ENCODE assay signal across 12 mouse cellular contexts in the genomic region with DNA sequence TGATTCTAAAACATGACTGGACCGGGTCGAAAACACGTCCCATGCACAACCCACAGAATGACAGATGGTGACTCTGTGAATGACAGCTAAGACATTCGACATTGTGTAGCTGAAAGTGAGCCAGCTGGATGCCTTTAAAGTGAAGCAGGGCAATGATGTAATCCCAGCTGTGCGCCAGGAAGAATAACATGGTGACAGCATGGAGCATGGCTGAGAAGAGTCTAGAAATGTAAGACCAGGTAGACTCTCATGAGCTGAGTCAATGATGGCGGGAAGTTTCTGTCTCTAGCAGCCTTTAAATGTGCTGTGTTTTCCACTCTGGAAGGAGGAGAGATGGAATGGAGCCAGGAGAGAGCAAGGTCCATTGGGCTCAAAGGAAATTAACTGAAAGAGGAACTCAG.
DNase-seq lines count a peak whose midpoint lies in the region; ATAC-seq and TF ChIP-seq lines count a peak whose summit lies in the region.
"Had no signal": no experiment of that assay in that cellular context is flagged by ENCODE, and none has a peak within 500 bp of the region (broad histone marks: within the 10 kb centered on the region; RNA-seq: fewer than 3 reads in every experiment).

No protein-coding gene starts in this region.

- DNase-seq in gastrocnemius, adult 18-20 months (ENCODE audit: low spot score) = peak; percentile 2
- no peak for DNase-seq in gastrocnemius, postnatal 10 days
- DNase-seq in midbrain, postnatal 0 days (ENCODE audit: low spot score) = peak; percentile 63
- no peak for DNase-seq in midbrain, embryonic 11.5 days (ENCODE audit: low spot score, missing footprints)
- DNase-seq in kidney, postnatal 25 days = peak; percentile 71 to 76
- DNase-seq in frontal cortex, postnatal 10 days (ENCODE audit: low spot score in 2 of 2) = no peak
- DNase-seq in urinary bladder, postnatal 25 days (ENCODE audit: low spot score) = no peak
- DNase-seq: right cerebral cortex, adult 18-20 months had no signal

- no peak overlapping the region for H3K4me3 ChIP-seq in midbrain, postnatal 0 days (ENCODE audit: low read depth, low read length)
- no peak overlapping the region for H3K4me3 ChIP-seq in midbrain, embryonic 11.5 days (ENCODE audit: low read depth, low read length)
- H3K4me3 ChIP-seq: midbrain, embryonic 12.5 days had no signal

- H3K4me1 ChIP-seq in midbrain, postnatal 0 days (ENCODE audit: insufficient read depth, low read length) = 0 out of 2 replicates have a peak, but pooled peaks cover 4% of the 10 kb centered on the region
- 0 out of 2 replicates have a peak, but pooled peaks cover 2% of the 10 kb centered on the region for H3K4me1 ChIP-seq in midbrain, embryonic 11.5 days (ENCODE audit: control insufficient read depth, insufficient read depth, low read length)

- no peaks in the 10 kb centered on the region for H3K9me3 ChIP-seq in midbrain, postnatal 0 days (ENCODE audit: low read length)
- H3K9me3 ChIP-seq in midbrain, embryonic 11.5 days (ENCODE audit: control insufficient read depth, low read length) = no peaks in the 10 kb centered on the region
- H3K9me3 ChIP-seq: midbrain, embryonic 12.5 days had no signal

- no peak overlapping the region for H3K4me2 ChIP-seq in midbrain, postnatal 0 days (ENCODE audit: low read depth, low read length, poor library complexity, severe bottlenecking)
- no peak overlapping the region for H3K4me2 ChIP-seq in midbrain, embryonic 11.5 days
- H3K4me2 ChIP-seq: midbrain, embryonic 12.5 days had no signal

- TF ChIP-seq CTCF in midbrain, postnatal 0 days (IDR thresholded peaks at IDR 0.05) = no peak

- 65% methylated on average over 6 of the region's 6 CpGs for WGBS in midbrain, postnatal 0 days
- 82% methylated on average over 6 of the region's 6 CpGs for WGBS in midbrain, embryonic 11.5 days

- ATAC-seq in midbrain, postnatal 0 days (ENCODE audit: low FRiP score) = no peak
- ATAC-seq in midbrain, embryonic 11.5 days (ENCODE audit: low FRiP score) = no peak
- no peak for ATAC-seq in erythroid progenitor cell, adult 5-6 weeks (replicated peaks; ENCODE audit: low FRiP score, poor library complexity, severe bottlenecking)
- ATAC-seq: intestine, postnatal 0 days had no signal

- H3K27me3 ChIP-seq in midbrain, postnatal 0 days (ENCODE audit: insufficient read depth, low read length) = no peaks in the 10 kb centered on the region
- H3K27me3 ChIP-seq in midbrain, embryonic 11.5 days (ENCODE audit: control insufficient read depth, insufficient read depth, low read length) = no peaks in the 10 kb centered on the region
- H3K27me3 ChIP-seq: CH12.LX had no signal

- no peak overlapping the region for H3K9ac ChIP-seq in midbrain, postnatal 0 days (replicated peaks; ENCODE audit: low read length, poor library complexity, severe bottlenecking)
- no peak overlapping the region for H3K9ac ChIP-seq in midbrain, embryonic 11.5 days (ENCODE audit: low read length)
- H3K9ac ChIP-seq: midbrain, embryonic 12.5 days had no signal

- H3K27ac ChIP-seq in midbrain, postnatal 0 days (ENCODE audit: low read depth, low read length) = no peak overlapping the region
- H3K27ac ChIP-seq in midbrain, embryonic 11.5 days (ENCODE audit: low read depth, low read length) = no peak overlapping the region
- H3K27ac ChIP-seq: midbrain, embryonic 12.5 days had no signal

- H3K36me3 ChIP-seq in midbrain, postnatal 0 days (ENCODE audit: insufficient read depth, low read length) = no peaks in the 10 kb centered on the region
- no peaks in the 10 kb centered on the region for H3K36me3 ChIP-seq in midbrain, embryonic 11.5 days (ENCODE audit: control insufficient read depth, insufficient read depth, low read length)
- H3K36me3 ChIP-seq: midbrain, embryonic 12.5 days had no signal

Comparison
In these comparisons a context has a peak if more than half of its experiments do, and no peak if none do; other contexts are left out.
1. DNase-seq: peak in gastrocnemius, adult 18-20 months (single experiment), midbrain, postnatal 0 days (single experiment) and kidney, postnatal 25 days (2 of 2); none in gastrocnemius, postnatal 10 days (single experiment), midbrain, embryonic 11.5 days (single experiment), frontal cortex, postnatal 10 days (0 of 2) and urinary bladder, postnatal 25 days (single experiment).